Mouse (Mus musculus): ENCODE data around the gene Qars.

Gene Qars

DNA sequence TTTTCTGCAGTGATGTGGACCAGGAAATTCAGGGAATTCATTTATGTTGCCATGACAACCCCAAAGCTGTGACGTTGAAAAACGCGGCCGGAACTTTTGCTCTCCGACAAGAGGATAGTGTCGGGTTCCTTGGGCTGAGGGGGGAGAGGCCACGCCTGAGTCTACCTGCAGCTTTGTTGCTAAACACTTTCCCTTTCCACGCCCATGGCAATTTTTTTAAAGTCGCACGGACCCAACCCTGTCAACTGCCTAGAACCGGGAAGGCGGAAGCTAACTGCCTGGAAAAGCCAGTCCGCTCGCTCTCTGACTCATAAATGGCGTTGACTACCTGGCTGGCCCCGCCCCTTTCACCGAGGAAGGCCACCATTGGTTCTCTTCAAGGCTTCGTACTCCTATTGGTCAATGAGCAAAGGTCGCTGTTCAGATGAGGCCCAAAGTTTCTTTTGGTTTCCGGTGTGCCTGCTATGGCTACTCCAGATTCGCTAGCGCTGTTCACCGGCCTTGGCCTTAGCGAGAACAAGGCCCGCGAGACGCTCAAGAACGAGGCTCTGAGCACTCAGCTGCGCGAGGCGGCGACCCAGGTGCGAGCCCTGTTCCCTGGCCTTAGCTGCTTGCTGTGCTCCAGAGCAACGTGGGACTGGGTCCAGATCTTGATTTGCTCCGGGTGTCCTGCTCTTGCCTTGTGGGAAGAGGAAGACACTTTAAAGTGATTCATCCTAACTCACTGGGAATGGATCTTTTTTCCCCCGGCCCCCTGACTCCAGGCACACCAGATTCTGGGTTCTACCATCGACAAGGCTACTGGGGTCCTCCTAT, at the start of gene Qars:
Gene Qars, plus strand, starts transcription at position 88 of the 816 bp plus-strand sequence.
- DNase-seq: peak; percentile 94 to 96

DNA sequence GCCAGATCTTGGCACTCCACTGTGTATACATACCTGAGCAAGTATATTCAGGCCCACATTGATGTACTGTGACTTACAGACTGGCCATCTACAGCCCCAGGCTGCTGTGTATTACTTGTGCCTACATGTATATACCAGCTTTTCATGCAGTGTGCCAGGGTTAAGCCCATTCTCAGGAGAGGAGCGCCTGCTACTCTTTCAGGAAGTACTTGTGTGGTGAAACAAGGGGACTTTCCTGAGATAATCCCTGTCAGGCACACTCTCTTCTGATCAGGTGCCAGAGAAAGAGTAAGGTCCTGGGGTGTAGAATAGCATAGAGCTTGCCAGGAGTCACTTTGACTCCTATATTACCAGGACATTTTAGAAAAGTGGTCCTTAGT, 47.6 kb upstream of the Qars start:
- DNase-seq: no peak

DNA sequence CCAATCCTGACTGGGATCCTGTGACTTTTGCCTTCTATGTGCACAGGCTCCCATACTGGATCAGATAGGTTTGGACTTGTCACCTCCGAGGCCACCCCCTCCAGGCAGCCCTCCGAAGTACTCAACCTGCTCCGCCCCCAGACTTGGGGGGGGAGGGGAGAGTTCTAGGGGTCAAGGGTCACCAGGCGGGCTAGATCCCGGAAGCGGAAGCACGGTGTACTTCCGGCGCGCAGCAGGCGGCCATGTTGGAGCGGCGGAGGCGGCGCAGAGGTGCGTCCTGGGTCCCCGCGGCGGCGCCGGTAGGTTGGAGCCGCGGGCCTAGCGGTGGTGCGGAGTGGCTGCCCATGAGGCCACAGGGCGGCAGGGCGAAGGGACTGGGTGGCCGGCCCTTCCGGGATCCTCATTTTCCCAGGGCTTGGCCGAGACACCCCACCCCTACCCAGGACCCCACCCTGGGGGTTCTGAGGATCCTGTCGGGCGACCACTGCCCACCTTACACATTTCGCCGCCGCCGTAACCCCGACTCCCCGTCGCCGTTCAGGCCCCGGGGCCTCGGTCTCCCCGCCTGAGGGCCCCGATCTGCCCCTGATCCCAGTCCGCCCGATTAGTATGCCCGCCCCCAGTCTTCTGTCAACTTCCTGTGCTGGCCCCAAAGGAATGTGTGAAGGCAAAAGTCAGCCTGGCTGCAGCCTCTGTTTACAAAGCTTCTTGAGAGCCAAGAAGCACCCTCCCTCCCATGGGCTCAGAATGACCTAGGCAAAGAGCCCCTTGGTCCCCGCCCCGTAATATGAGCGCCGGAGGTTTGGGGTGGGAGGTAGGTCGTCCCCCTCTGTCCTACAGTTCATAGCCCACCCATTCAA, 47.0 kb upstream of the Qars start, which contains the start of gene Ccdc71:
Gene Ccdc71, plus strand, starts transcription at position 209 of the 860 bp plus-strand sequence.
- DNase-seq: peak; percentile 87 to 89

DNA sequence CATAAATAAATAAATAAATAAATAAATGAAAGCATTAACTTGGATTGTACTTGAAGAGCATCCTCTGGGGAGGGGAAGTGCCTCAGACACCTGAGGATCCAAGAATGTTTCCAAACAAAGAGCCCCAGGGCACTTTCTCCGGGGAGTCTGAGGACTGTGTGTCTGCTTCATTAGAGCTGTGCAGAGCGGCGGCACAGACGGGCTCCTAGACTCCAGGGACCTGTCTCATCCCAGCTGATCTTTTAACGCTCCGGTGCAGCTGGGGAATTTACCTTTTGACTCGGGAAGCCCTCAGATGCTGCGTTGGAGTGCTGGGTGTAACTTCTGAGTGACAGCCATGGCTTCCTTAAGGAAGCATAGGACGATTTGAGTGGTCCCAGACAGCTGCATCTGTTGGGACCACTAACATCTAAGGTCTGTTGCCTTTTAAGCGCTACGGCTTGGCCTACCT, 46.3 kb upstream of the Qars start, which contains the start of gene Klhdc8b:
Gene Klhdc8b, minus strand, starts transcription at position 401 of the 451 bp plus-strand sequence.
- DNase-seq: peak in 1 of 2 experiments; percentile 26

DNA sequence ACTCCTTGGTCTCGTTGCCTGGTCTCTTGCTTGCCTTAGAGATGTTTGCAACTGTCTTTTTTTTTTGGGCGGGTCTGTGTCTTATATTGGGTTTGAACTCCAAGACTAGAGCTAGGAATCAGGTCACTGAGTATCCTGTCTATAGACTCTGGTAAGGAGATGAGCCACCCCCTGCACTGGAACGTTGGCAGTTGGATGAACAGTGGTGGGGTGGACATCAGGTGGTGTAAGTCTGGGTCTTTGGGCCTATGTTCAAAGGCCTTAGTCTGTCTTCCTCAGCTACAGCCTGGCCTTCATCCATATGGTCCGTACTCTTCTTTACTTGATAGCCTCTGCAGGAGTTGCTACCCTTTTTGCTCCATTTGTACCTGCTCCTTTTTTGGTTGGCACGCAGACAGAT, 45.8 kb upstream of the Qars start:
- DNase-seq: no peak

DNA sequence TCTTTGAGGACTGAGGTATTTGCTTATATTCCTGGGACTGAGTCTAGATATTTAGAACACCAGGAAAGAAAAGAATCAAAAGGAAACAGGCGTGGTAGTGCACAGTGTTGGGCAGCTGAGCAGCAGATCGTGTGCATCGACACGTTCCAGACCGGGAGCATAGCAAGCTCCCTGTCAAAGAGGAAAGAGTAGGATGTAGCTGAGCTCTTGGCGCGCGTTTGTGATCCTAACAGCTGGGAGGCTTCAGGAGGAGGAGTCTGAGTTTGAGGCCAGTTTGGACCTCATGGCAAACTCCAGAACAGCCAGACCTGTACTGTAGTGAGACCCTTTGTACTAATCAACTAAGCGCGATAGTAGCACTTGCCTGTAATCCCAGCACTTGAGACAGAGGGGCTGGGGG, 45.3 kb upstream of the Qars start:
- DNase-seq: no peak

DNA sequence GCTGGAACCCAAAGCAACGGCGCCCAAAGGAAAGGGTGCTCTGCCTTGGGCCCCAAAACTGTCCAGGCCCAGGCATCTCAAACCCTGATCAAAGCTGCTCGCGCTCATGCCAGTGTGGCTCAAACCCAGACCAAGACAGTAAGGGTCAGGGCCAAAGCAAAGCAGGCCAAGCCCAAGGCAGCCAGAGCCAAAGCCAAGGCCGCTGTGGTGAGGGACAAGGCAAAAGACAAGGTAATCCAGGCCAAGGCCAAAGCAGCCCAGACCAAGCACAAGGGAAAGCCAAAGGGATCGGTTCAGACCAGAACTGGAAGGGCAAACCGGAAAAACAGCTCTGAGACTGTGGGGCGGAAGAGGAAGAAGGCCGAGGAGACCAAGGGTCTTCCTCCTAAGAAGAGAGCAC, 43.8 kb upstream of the Qars start:
- DNase-seq: no peak

DNA sequence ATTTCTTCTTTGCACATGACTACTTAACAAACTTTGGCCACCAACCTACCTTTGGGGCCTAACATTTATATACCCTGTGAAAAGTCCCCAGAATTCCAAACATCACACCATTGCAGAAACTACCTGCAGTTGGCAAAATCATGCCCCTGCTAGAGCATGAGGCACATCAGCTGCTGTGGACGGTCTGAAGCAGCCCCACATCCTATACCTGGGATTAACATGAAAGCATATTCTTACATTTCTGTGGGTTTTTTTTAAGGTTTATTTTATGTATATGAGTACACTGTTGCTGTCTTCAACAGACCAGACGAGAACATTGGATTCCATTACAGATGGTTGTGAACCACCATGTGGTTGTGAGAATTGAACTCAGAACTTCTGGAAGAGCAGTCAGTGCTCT, 41.3 kb upstream of the Qars start:
- no peak for DNase-seq

DNA sequence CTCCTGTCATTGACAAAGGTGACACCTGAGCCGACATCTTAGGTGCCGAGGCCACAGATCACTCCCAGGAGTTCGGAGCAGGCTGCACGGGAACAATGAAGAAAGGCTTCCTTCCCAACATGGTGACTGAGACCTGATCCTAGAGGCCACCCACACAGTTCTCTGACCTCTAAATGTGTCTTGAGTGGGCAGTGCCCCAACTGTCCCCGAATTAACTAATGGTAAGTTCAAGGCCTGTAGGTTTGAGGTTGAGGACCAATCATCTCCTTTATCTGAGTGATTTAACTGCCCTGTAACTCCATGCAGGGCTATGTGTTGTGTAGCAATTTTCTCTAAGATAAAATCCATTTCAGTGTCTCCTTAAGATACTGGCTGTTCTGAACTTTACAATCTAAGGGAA, 38.1 kb upstream of the Qars start:
- DNase-seq: no peak

DNA sequence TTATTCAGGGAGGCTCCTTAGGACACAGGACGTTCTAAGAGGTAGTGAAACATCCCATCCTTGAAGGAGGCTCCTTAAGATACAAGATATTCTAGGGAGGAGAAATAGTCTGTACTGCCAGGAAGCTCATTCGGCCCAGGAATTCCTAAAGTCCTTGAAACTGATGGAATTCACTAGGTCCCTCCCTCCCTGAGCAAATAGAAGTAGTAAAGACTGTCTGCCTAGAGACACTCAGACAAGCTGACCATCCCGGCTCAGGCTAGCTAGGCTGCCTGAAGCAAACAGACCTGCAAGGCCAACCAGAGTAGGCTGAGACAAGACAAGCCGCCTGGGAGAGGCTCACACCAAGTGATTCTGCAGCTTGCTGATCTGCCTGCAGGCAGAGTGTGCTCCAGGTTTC, 37.7 kb upstream of the Qars start:
- no peak for DNase-seq

DNA sequence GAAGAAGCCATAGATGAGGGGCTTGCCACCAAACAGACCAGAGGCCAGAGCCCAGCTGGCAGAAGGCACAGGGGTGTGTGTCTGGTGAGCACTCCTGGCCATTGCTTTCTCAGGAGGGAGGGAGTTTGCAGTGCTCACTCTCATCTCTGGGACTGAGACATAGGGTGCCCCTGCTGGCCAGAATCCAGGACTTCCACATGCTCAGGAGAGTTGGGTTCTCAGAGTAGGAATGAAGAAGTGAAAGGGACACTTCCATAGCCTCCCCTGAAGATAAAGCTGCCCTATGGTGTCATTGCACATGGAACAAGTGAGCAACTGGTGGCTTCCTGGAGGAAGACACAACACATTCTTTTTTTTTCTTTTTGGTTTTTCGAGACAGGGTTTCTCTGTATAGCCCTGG, 33.0 kb upstream of the Qars start:
- no peak for DNase-seq

DNA sequence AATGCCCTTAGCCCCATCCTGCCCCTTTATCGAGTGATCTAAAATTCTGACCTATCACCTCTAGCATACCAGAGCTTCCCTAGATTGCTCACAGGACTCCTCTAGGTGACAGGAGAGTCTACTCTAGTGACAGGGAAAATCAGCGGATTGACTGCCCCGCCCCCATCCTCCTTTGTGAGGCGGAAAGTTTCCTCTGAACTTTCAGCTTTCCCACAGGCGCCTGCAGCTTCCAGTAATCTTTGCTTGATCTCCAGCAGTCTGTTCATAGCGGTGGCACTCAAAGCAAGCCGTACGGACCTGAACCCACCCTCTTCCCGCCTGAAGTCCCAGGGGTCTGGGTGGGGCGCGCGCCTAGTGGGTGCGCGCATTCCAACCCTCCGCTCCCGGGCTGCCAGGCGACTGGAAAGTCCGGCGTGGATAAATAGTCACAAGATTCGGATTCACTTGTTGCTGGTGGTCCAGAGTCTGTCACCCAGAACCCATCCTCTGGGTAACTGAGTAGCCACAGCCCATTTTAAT, 28.8 kb upstream of the Qars start:
- no peak for DNase-seq

DNA sequence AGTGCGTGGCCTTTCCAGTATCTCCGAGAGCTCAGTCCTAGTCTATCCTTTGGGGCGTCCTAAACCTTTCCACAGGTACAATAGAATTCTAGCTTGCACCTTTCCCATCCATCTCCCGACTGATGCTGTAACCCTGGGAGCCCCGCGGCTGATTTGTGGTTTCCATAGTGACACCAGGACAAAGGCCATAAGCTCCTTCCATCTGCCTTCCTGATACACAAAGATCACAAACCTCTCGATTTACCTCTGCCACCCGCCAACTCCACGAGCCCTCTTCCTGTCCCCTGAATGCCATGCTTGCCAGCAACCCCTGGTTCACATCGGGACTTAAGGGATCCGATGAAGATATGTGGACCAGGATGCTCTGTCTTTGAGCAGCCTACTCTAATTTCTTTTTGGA, 28.3 kb upstream of the Qars start:
- no peak for DNase-seq

DNA sequence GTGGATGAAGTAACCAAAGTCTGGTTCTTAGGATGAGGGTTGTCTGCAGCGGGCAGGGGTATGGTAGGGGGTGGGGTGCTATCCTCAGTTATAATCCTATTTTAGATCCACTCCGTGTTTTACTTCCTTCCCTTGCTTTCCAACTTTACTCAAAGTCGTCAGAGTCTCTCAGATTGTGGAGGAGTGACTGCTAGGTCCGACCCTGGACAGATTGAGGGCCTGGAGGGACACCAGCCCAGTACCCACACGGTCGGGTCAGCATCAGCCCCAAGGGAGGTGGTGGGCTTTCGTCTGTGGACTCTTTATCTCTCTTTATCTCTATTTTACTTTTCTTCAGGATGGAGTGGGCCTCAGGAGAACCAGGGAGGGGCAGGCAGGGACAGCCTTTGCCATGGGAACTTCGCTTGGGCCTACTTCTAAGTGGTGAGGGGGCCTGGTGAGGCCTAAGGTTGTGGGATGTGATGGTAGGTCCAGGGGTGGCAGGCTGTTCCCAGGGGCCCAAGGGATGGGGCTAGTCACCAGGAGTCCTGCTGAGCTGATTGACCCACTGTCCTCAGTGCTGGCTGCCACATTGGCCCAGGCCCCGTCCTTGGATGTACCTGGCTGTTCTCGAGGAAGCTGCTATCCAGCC, 27.7 kb upstream of the Qars start, which contains the start of gene Lamb2:
Gene Lamb2, plus strand, starts transcription at position 16 of the 631 bp plus-strand sequence.
- no peak for DNase-seq

DNA sequence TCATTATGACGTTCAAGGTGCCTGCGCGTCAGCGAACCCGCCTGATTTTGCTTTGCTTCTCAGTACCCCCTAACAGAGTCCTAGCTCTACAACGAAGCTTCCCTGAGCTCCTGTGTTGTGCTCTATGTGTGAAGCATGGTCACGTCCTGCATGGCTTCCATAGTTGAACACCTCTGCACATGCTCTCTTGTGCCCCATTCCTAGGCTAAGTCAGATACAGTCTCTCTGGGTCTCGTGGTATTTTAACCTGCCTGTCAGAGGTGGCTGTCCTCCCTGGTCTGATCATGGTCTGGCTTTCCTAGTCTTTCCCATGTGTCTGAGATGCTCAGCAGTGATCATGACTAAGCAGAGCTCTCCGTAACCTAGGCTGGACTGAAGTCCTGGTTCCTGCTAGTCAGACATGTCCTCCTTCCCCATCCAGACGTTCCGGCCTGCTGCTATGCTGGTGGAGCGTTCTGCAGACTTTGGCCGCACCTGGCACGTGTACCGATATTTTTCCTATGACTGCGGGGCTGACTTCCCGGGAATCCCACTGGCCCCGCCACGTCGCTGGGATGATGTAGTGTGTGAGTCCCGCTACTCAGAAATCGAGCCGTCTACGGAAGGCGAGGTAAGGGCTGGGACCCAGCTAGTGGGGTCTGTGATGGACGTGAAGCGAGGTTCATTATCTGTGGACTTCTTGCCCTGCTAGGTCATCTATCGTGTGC, 26.5 kb upstream of the Qars start:
- DNase-seq: no peak

DNA sequence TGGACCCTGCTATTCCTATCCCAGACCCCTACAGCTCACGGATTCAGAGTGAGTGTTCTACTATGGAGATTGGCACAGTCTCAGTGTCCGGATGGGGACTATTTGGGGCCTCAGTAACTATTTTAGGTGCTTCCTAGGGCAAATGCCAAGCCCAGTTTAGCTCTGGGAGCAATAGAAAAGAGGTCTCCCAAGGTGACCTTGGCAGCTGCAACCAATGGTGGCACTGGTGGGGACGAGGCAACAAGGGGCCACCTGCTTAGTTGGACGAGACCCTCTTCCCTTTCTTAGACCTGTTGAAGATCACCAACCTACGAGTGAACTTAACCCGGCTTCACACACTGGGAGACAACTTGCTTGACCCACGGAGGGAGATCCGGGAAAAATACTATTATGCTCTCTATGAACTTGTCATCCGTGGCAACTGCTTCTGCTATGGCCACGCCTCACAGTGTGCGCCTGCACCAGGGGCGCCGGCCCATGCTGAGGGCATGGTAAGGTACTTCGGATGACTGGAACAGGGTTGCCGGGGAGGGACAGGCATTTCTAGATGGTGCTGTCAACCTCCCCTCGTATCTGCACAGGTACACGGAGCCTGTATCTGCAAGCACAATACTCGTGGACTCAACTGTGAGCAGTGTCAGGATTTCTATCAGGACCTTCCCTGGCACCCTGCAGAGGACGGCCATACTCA, 25.8 kb upstream of the Qars start:
- DNase-seq: no peak

DNA sequence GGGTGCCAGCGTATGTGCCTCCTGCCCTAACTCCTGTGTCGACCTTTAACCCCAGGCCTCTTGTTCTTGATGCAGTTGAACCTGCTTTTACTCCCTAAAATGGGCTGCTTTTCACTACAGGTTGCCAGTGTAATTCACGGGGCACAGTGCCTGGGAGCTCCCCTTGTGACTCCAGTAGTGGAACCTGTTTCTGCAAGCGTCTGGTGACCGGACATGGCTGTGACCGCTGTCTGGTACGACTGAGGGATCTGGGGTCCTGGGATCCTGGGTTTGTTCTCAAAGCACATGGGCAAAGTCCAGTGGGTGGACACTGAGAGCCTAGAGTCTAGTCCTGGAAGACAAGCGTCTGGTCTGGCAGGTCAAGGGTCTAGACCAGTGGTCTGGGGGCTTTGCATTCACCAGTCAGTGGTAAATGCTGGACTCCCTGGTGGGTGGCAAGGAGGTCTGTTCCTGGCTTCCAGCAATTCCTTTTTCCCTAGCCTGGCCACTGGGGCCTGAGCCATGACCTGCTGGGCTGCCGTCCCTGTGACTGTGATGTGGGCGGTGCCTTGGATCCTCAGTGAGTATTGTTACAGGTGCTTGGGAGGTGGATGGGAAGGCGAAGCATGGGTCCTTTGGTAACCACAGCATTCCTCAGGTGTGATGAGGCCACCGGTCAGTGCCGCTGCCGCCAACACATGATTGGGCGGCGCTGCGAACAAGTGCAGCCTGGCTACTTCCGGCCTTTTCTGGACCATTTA, 24.3 kb upstream of the Qars start:
- no peak for DNase-seq

DNA sequence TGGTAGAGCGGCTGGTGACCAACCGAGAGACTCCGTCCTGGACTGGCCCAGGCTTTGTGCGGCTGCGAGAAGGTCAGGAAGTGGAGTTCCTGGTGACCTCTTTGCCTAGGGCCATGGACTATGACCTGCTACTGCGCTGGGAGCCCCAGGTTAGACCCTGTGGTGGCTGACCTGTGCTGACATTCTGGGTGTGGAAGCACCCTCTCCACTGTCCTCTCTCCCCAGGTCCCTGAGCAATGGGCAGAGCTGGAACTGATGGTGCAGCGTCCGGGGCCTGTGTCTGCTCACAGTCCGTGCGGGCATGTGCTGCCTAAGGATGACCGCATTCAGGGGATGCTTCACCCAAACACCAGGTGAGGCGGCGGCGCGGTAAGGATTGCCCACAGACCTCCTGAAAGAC, 23.5 kb upstream of the Qars start:
- no peak for DNase-seq

DNA sequence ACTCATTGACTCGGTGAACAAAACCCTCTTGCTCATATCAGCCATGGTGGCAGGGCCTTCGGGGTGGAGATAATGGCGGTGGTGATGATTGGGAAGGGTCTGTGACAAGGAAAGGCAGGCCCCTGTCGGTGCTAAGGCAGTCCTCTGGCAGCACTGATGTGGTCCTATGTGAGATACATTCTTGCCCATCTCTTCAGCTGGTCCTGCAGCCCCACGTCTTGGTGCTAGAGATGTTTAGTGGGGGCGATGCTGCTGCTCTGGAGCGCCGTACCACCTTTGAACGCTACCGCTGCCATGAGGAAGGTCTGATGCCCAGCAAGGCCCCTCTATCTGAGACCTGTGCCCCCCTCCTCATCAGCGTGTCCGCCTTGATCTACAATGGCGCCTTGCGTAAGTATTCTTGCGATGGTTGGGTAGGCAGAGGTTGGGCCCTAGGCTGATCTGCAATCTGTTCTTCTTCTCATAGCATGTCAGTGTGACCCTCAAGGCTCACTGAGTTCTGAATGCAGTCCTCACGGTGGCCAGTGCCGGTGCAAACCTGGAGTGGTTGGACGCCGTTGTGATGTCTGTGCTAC, 22.1 kb upstream of the Qars start:
- no peak for DNase-seq

DNA sequence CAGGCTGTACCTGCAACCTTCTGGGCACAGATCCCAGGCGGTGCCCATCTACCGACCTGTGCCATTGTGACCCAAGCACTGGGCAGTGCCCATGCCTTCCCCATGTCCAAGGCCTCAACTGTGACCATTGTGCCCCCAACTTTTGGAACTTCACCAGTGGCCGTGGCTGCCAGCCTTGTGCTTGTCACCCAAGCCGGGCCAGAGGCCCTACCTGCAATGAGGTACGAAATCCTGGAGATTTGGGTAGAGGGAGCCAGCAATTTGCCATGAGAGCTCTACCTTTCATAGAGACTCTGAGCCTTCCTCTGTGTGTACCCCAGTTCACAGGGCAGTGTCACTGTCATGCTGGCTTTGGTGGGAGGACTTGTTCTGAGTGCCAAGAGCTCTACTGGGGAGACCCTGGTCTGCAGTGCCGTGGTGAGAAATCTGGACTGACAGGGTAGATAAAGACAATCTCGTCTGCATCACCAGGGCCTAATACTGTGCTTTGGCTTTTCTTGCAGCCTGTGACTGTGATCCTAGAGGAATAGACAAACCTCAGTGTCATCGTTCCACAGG, 20.5 kb upstream of the Qars start:
- no peak for DNase-seq

Measured in cerebellum, adult 18-20 months (tissue).